Mouse (Mus musculus) E14TG2a.4 (cell line): ENCODE measurements around the gene Zfp28.

Experiments
- CTCF ChIP-seq: conservative IDR thresholded peaks from 2 replicates; pipeline ENCODE4 v1.5.1; 2014; ENCODE audit warnings: low read length
- NANOG ChIP-seq: IDR thresholded peaks from 2 replicates; pipeline ENCODE4 v1.6.1; 2014; ENCODE audit warnings: borderline replicate concordance, low read length, mixed read lengths
- POU5F1 ChIP-seq: IDR thresholded peaks from 2 replicates; pipeline ENCODE4 v1.6.1; 2014; ENCODE audit warnings: low read length, borderline replicate concordance

DNA sequence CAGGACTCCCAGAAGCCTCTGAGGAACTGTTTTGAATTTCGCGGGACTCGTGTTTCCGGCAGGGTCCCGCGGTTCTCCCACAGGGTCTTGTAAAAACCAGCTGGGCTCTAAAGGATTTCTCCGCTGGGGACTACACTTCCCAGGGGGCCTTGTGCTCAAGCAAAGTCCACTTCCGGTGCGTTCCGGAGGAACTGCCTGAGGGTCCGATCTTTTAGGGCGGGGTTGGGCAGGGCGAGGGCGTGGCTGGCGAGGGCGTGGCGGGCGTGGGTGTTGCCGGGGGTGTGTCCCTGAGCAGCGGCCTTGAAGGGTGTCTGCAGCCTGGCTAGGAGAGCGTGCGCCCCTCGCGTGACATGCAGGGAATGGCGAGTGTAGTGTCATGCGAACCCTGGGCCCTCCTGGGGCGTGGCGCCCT, at the start of gene Zfp28:
- TF ChIP-seq CTCF: no peak
- TF ChIP-seq NANOG: no peak
- TF ChIP-seq POU5F1: no peak
